8 mouse cellular contexts compared by ENCODE assay signal in the genomic region with DNA sequence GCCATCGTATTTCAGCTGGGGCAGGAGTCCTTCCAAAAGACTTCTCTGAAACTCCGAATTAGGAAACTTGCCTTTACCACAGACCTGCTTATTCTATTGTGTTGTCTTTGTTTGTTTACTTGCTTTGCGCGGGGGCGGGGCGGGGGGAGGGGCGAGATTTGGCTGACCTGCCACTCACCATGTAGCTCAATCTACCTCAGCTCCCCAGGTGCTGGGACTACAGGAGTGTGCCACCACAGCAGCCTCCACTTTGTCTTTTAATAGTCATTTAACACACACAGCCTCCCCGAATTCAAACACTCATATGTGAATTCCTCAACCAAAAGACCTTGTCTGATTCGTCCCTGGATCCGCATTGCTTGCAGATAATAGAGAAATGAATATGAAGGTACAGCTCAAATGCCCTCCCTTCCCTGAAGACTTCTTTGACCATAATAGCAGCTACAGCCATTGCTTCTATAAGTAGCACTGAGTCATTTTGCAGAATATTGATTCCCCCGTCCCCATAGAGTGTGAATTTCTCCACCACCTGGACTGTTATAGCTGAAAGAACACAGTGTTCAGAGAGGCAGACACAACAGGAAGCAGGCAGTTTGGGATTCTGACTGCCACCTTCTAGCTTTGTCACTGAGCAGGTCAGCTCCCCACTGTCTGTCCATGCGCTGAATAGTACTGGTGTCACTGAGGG. TPM values are rescaled to one million over a fixed set of nuclear protein-coding genes. Genes with fewer than 3 reads are reported as not detected.
DNase-seq lines count a peak whose midpoint lies in the region; ATAC-seq and TF ChIP-seq lines count a peak whose summit lies in the region.

No protein-coding gene starts in this region.

- DNase-seq in left cerebral cortex, adult 2 months (ENCODE audit: extremely low spot score in 1 of 2, low spot score in 2 of 2), result no peak
- DNase-seq in left cerebral cortex, adult 11 months (ENCODE audit: low spot score), result no peak
- no peak for DNase-seq in ovary, postnatal 36 days (ENCODE audit: low spot score)
- no peak for DNase-seq in layer of hippocampus, adult 11-12 months (ENCODE audit: low spot score)

- no peaks in the 10 kb centered on the region; the same call in 1 of the 2 replicates for H3K27me3 ChIP-seq in hindbrain, embryonic 12.5 days
- no peaks in the 10 kb centered on the region for H3K27me3 ChIP-seq in midbrain, embryonic 15.5 days (replicated peaks)

- H3K36me3 ChIP-seq in hindbrain, embryonic 12.5 days, result no peaks in the 10 kb centered on the region
- H3K36me3 ChIP-seq in midbrain, embryonic 15.5 days (replicated peaks), result no peaks in the 10 kb centered on the region

- no peaks in the 10 kb centered on the region; the same call in none of the 2 replicates for H3K4me1 ChIP-seq in brown adipose tissue, adult 24 weeks (ENCODE audit: control insufficient read depth, insufficient read depth, insufficient read length, low read length)
- peaks cover 23% of the 10 kb centered on the region for H3K4me1 ChIP-seq in hindbrain, embryonic 12.5 days
- peaks cover 25% of the 10 kb centered on the region for H3K4me1 ChIP-seq in midbrain, embryonic 15.5 days

- peak overlapping the region; percentile 69 for H3K27ac ChIP-seq in left cerebral cortex, adult 2 months
- no peak overlapping the region for H3K27ac ChIP-seq in brown adipose tissue, adult 24 weeks (replicated peaks; ENCODE audit: low read depth, low read length)
- 0 out of 2 replicates have a peak overlapping the region, but pooled peaks have one; percentile 31 for H3K27ac ChIP-seq in hindbrain, embryonic 12.5 days
- peak overlapping the region; percentile 70 for H3K27ac ChIP-seq in midbrain, embryonic 15.5 days

- peak overlapping the region; percentile 44 for H3K9ac ChIP-seq in hindbrain, embryonic 12.5 days
- peak overlapping the region; percentile 26; the same call in 1 of the 2 replicates for H3K9ac ChIP-seq in midbrain, embryonic 15.5 days

- TF ChIP-seq CTCF in left cerebral cortex, adult 2 months (IDR thresholded peaks at IDR 0.05), result no peak

- H3K4me3 ChIP-seq in left cerebral cortex, adult 2 months, result peak overlapping the region; percentile 54
- peak overlapping the region; percentile 56 for H3K4me3 ChIP-seq in brown adipose tissue, adult 24 weeks (ENCODE audit: insufficient read depth, low read depth, low read length)
- H3K4me3 ChIP-seq in hindbrain, embryonic 12.5 days, result peak overlapping the region; percentile 90
- H3K4me3 ChIP-seq in midbrain, embryonic 15.5 days, result peak overlapping the region; percentile 92

- H3K4me2 ChIP-seq in hindbrain, embryonic 12.5 days (replicated peaks), result peak overlapping the region; percentile 66
- H3K4me2 ChIP-seq in midbrain, embryonic 15.5 days, result peak overlapping the region; percentile 66

- no peak for ATAC-seq in hindbrain, embryonic 12.5 days (ENCODE audit: low FRiP score)
- no peak for ATAC-seq in midbrain, embryonic 15.5 days (replicated peaks)
- no peak for ATAC-seq in frontal cortex, adult (ENCODE audit: low TSS enrichment)

- no peaks in the 10 kb centered on the region for H3K9me3 ChIP-seq in hindbrain, embryonic 12.5 days (replicated peaks)
- no peaks in the 10 kb centered on the region for H3K9me3 ChIP-seq in midbrain, embryonic 15.5 days

- 33% methylated on average over 12 of the region's 12 CpGs for WGBS in hindbrain, embryonic 12.5 days
- 32% methylated on average over 12 of the region's 12 CpGs for WGBS in midbrain, embryonic 15.5 days

- intact Hi-C loops in left cerebral cortex, adult 2 months (cut with DNase I), result loop anchor here (5.0 kb wide), 2 partner anchors 35 to 125 kb away; a partner anchor contains a TSS

RNA-seq across cellular contexts. Expression of a gene that starts 1.1 kb away (rescaled TPM):
- total RNA-seq in left cerebral cortex, adult 2 months (2021), result 10 to 100 TPM; 47.6 to 68.3 TPM
- polyA plus RNA-seq in brown adipose tissue, adult 24 weeks (2012; ENCODE audit: insufficient read depth, insufficient read length, missing spikeins), result 11.5 and 12.4 TPM in 2 replicates
- 16.6 and 17.7 TPM in 2 replicates for polyA plus RNA-seq in hindbrain, embryonic 12.5 days (2016; fragmentation: Nextera tagmentation; extraction: Ambion mirVana)
- polyA plus RNA-seq in midbrain, embryonic 15.5 days (2015; fragmentation: Nextera tagmentation; extraction: Ambion mirVana), result 16.8 and 18.2 TPM in 2 replicates

RNA-seq across cellular contexts. Expression of a gene that starts 40.5 kb away (rescaled TPM):
- 10 to 100 TPM; 55.7 to 57.8 TPM for total RNA-seq in left cerebral cortex, adult 2 months (2021)
- polyA plus RNA-seq in brown adipose tissue, adult 24 weeks (2012; ENCODE audit: insufficient read depth, insufficient read length, missing spikeins), result 1,082 and 1,581 TPM in 2 replicates
- polyA plus RNA-seq in hindbrain, embryonic 12.5 days (2016; fragmentation: Nextera tagmentation; extraction: Ambion mirVana), result 11.6 and 12.8 TPM in 2 replicates
- 21.4 and 22.0 TPM in 2 replicates for polyA plus RNA-seq in midbrain, embryonic 15.5 days (2015; fragmentation: Nextera tagmentation; extraction: Ambion mirVana)

Comparison
In these comparisons a context has a peak if more than half of its experiments do, and no peak if none do; other contexts are left out.
1. RNA of a gene that starts 40.5 kb away (polyA plus RNA-seq): 1,082 to 1,581 TPM in brown adipose tissue, adult 24 weeks; 21.4 to 22.0 TPM in midbrain, embryonic 15.5 days and 11.6 to 12.8 TPM in hindbrain, embryonic 12.5 days; every median in the first group is over 10 times any median in the second.
2. Peak in every context shown above with its lines, with median percentiles within 50 percentile points of each other: H3K4me3 ChIP-seq.